Mouse (Mus musculus) adipocyte (in vitro differentiated cells): Measurements from ENCODE around the gene 1700069L16Rik.
A peak's percentile ranks its signal among the peaks of the same experiment; 100 is the strongest.

Experiments used
- DNase-seq: peaks from one replicate; pipeline ENCODE4 v3.0.0-alpha.2; 2016; ENCODE audit warnings: low spot score

The 1700069L16Rik gene

GRCm38 (mm10) chr5:113734376-113734775 lies 9.8 kb upstream of the 1700069L16Rik start:
- no peak for DNase-seq

GRCm38 (mm10) chr5:113732182-113732581 lies 7.6 kb upstream of the 1700069L16Rik start:
- peak; percentile 72 for DNase-seq

GRCm38 (mm10) chr5:113731174-113731573 lies 6.6 kb upstream of the 1700069L16Rik start:
- no peak for DNase-seq

GRCm38 (mm10) chr5:113730641-113731121 lies 6.1 kb upstream of the 1700069L16Rik start:
- no peak for DNase-seq

- DNase-seq = no peak
Measured at GRCm38 (mm10) chr5:113728691-113729090, 4.1 kb upstream of the 1700069L16Rik start.

- no peak for DNase-seq
Measured at GRCm38 (mm10) chr5:113728011-113728410, 3.4 kb upstream of the 1700069L16Rik start.

- no peak for DNase-seq
Measured at GRCm38 (mm10) chr5:113727238-113727637, 2.7 kb upstream of the 1700069L16Rik start.

GRCm38 (mm10) chr5:113726618-113727017 lies 2.0 kb upstream of the 1700069L16Rik start:
- DNase-seq = no peak

- DNase-seq = no peak
Measured at GRCm38 (mm10) chr5:113725417-113725816, 845 bp upstream of the 1700069L16Rik start.

- DNase-seq = no peak
Measured at GRCm38 (mm10) chr5:113723567-113724237, 870 bp downstream of the 1700069L16Rik start.

- no peak for DNase-seq
Measured at GRCm38 (mm10) chr5:113722224-113723013, 2.2 kb downstream of the 1700069L16Rik start.

- DNase-seq = no peak
Measured at GRCm38 (mm10) chr5:113719221-113719661, 5.3 kb downstream of the 1700069L16Rik start.

- DNase-seq = peak; percentile 71
Measured at GRCm38 (mm10) chr5:113716581-113717388, 7.8 kb downstream of the 1700069L16Rik start.

GRCm38 (mm10) chr5:113712861-113713260 lies 11.7 kb downstream of the 1700069L16Rik start:
- no peak for DNase-seq

GRCm38 (mm10) chr5:113703803-113704585 lies 20.6 kb downstream of the 1700069L16Rik start:
- DNase-seq = no peak

GRCm38 (mm10) chr5:113700388-113701023 lies 24.1 kb downstream of the 1700069L16Rik start:
- DNase-seq = no peak

GRCm38 (mm10) chr5:113694415-113694814 lies 30.2 kb downstream of the 1700069L16Rik start:
- no peak for DNase-seq

- DNase-seq = no peak
Measured at GRCm38 (mm10) chr5:113694000-113694399, 30.6 kb downstream of the 1700069L16Rik start.

GRCm38 (mm10) chr5:113693196-113693755 lies 31.3 kb downstream of the 1700069L16Rik start:
- DNase-seq = no peak

- no peak for DNase-seq
Measured at GRCm38 (mm10) chr5:113690866-113691265, 33.7 kb downstream of the 1700069L16Rik start.
